Mouse (Mus musculus) liver, adult 2 months (tissue): Measurements from ENCODE around the gene Sec24b. TPM values are rescaled to one million over a fixed set of nuclear protein-coding genes. Genes with fewer than 3 reads are reported as not detected.

Experiments used
- DNase-seq: peaks from one replicate; pipeline ENCODE4 v3.0.0-alpha.2; 2011; ENCODE audit warnings: low read depth, low spot score; ENCODE audit errors: extremely low read depth
- H3K27ac ChIP-seq: fragments of 200-500 bp; replicated peaks from 2 replicates; pipeline ENCODE4 v1.5.1; 2012; ENCODE audit warnings: low read depth, mild to moderate bottlenecking, control low read depth, inconsistent platforms, low read length; ENCODE audit not compliant: insufficient read depth
- H3K27me3 ChIP-seq: fragments of 200-500 bp; 2 replicates; pipeline ENCODE4 v1.6.1; 2012; ENCODE audit warnings: mild to moderate bottlenecking, moderate library complexity, low read length, inconsistent platforms; ENCODE audit not compliant: control insufficient read depth, insufficient read depth
- H3K36me3 ChIP-seq: fragments of 200-500 bp; 2 replicates; pipeline ENCODE4 v1.6.1; 2012; ENCODE audit warnings: low read length, inconsistent platforms; ENCODE audit not compliant: control insufficient read depth, insufficient read depth
- H3K4me1 ChIP-seq: fragments of 200-500 bp; 2 replicates; pipeline ENCODE4 v1.6.1; 2011; ENCODE audit warnings: low read length; ENCODE audit not compliant: control insufficient read depth, insufficient read depth
- H3K4me3 ChIP-seq: fragments of 200-500 bp; 2 replicates; pipeline ENCODE4 v1.5.1; 2011; ENCODE audit warnings: low read depth, mild to moderate bottlenecking, control low read depth, low read length, moderate library complexity; ENCODE audit not compliant: insufficient read depth
- H3K79me2 ChIP-seq: fragments of 200-500 bp; 2 replicates; pipeline ENCODE4 v1.6.1; 2012; ENCODE audit warnings: inconsistent platforms, mild to moderate bottlenecking, low read length, moderate library complexity; ENCODE audit not compliant: control insufficient read depth, insufficient read depth
- H3K9ac ChIP-seq: fragments of 200-500 bp; 2 replicates; pipeline ENCODE4 v1.6.1; 2012; ENCODE audit warnings: low read depth, mild to moderate bottlenecking, control low read depth, inconsistent platforms, low read length
- CTCF ChIP-seq: fragments of 200-500 bp; IDR thresholded peaks from 2 replicates; pipeline ENCODE4 v1.5.1; 2011; ENCODE audit warnings: low read depth, low read length, control low read depth
- POLR2A ChIP-seq: fragments of 200-500 bp; IDR thresholded peaks from 2 replicates; pipeline ENCODE4 v1.6.1; 2011; ENCODE audit warnings: low read length, control low read depth; ENCODE audit not compliant: insufficient read depth; ENCODE audit errors: extremely low read depth
- WGBS: fragments of 180-500 bp; shearing (Covaris S2); methylation state at CpG from one replicate; pipeline ENCODE4 v1.1.7; 2018; 5-methylcytosine and 5-hydroxymethylcytosine counted together
- polyA plus RNA-seq: library from polyadenylated mRNA; depleted of rRNA; stranded (reverse); fragments of >200 nt; gene quantifications from 2 replicates; pipeline ENCODE4 v1.2.3, GENCODE M21; 2012
- total RNA-seq: library from RNA; depleted of rRNA; stranded (reverse); fragments of >200 nt; gene quantifications from 2 replicates; pipeline ENCODE4 v1.2.3, GENCODE M21; 2014

The Sec24b gene
- total and polyA plus RNA-seq, 2 experiments, result 7.9 to 15.8 TPM

- H3K4me3 ChIP-seq, result no peak overlapping the region
- TF ChIP-seq CTCF, result no peak
- no peak for TF ChIP-seq POLR2A
- no peak overlapping the region for H3K9ac ChIP-seq
- H3K27ac ChIP-seq, result no peak overlapping the region
- no peak for DNase-seq
- H3K79me2 ChIP-seq, result peaks cover 37% of the 10 kb centered on the region
- peaks cover 13% of the 10 kb centered on the region for H3K4me1 ChIP-seq
- no peaks in the 10 kb centered on the region for H3K27me3 ChIP-seq
- 71% methylated on average over 6 of the region's 6 CpGs for WGBS
- H3K36me3 ChIP-seq, result no peaks in the 10 kb centered on the region
These were observed 8.6 kb downstream of the Sec24b start for GRCm38 (mm10) chr3:130052541-130053298.

GRCm38 (mm10) chr3:130052116-130052515 lies 9.2 kb downstream of the Sec24b start:
- H3K27me3 ChIP-seq, result no peaks in the 10 kb centered on the region
- TF ChIP-seq CTCF (no peak), POLR2A (no peak)
- peaks cover 31% of the 10 kb centered on the region for H3K79me2 ChIP-seq
- H3K9ac ChIP-seq, result no peak overlapping the region
- no peak overlapping the region for H3K27ac ChIP-seq
- H3K4me1 ChIP-seq, result peaks cover 11% of the 10 kb centered on the region
- 83% methylated on average over 8 of the region's 8 CpGs for WGBS
- no peak overlapping the region for H3K4me3 ChIP-seq
- no peaks in the 10 kb centered on the region for H3K36me3 ChIP-seq
- no peak for DNase-seq

GRCm38 (mm10) chr3:130040711-130041110 lies 20.6 kb downstream of the Sec24b start:
- no peak overlapping the region for H3K9ac ChIP-seq
- 97% methylated on average over 5 of the region's 5 CpGs for WGBS
- peaks cover 4% of the 10 kb centered on the region for H3K36me3 ChIP-seq
- H3K27me3 ChIP-seq, result no peaks in the 10 kb centered on the region
- H3K4me3 ChIP-seq, result no peak overlapping the region
- peaks cover 20% of the 10 kb centered on the region for H3K79me2 ChIP-seq
- TF ChIP-seq CTCF (no peak), POLR2A (no peak)
- no peak overlapping the region for H3K27ac ChIP-seq
- DNase-seq, result no peak
- H3K4me1 ChIP-seq, result peaks cover 6% of the 10 kb centered on the region; the same call in 1 of the 2 replicates

GRCm38 (mm10) chr3:130040017-130040416 lies 21.3 kb downstream of the Sec24b start:
- Histone ChIP-seq H3K79me2 (peaks cover 22% of the 10 kb centered on the region), H3K4me3 (no peak overlapping the region), H3K4me1 (peaks cover 6% of the 10 kb centered on the region; the same call in 1 of the 2 replicates), H3K36me3 (peaks cover 6% of the 10 kb centered on the region), H3K27me3 (no peaks in the 10 kb centered on the region), H3K27ac (no peak overlapping the region), H3K9ac (no peak overlapping the region)
- DNase-seq, result no peak
- TF ChIP-seq CTCF (no peak), POLR2A (no peak)
- WGBS, result 81% methylated on average over 4 of the region's 4 CpGs

- peaks cover 11% of the 10 kb centered on the region for H3K36me3 ChIP-seq
- H3K9ac ChIP-seq, result no peak overlapping the region
- no peak for DNase-seq
- TF ChIP-seq POLR2A (no peak), CTCF (no peak)
- H3K4me3 ChIP-seq, result no peak overlapping the region
- 92% methylated on average over 5 of the region's 5 CpGs for WGBS
- H3K27ac ChIP-seq, result no peak overlapping the region
- no peaks in the 10 kb centered on the region; the same call in 1 of the 2 replicates for H3K79me2 ChIP-seq
- no peaks in the 10 kb centered on the region for H3K4me1 ChIP-seq
- H3K27me3 ChIP-seq, result no peaks in the 10 kb centered on the region
These were observed 32.6 kb downstream of the Sec24b start for GRCm38 (mm10) chr3:130028741-130029140.

- DNase-seq, result no peak
- no peaks in the 10 kb centered on the region for H3K4me1 ChIP-seq
- H3K27ac ChIP-seq, result no peak overlapping the region
- TF ChIP-seq CTCF, result no peak
- TF ChIP-seq POLR2A, result no peak
- H3K27me3 ChIP-seq, result no peaks in the 10 kb centered on the region
- WGBS, result 91% methylated on average over 10 of the region's 10 CpGs
- H3K4me3 ChIP-seq, result no peak overlapping the region
- H3K36me3 ChIP-seq, result peaks cover 11% of the 10 kb centered on the region
- no peak overlapping the region for H3K9ac ChIP-seq
- H3K79me2 ChIP-seq, result no peaks in the 10 kb centered on the region; the same call in 1 of the 2 replicates
These were observed 35.2 kb downstream of the Sec24b start for GRCm38 (mm10) chr3:130026181-130026580.
